ENCODE assay signal across 12 mouse cellular contexts in genomic region chr13:12462623-12463022, GRCm38 (mm10).
"Had no signal": no experiment of that assay in that cellular context is flagged by ENCODE, and none has a peak within 500 bp of the region (broad histone marks: within the 10 kb centered on the region; RNA-seq: fewer than 3 reads in every experiment).

No protein-coding gene starts in this region.

- H3K9ac ChIP-seq: intestine, embryonic 15.5 days; limb, embryonic 12.5 days; limb, embryonic 15.5 days had no signal

- H3K27ac ChIP-seq: intestine, embryonic 15.5 days; limb, embryonic 12.5 days; limb, embryonic 15.5 days; midbrain, embryonic 13.5 days had no signal

- H3K36me3 ChIP-seq: kidney, embryonic 15.5 days; limb, embryonic 12.5 days; limb, embryonic 15.5 days; midbrain, embryonic 13.5 days had no signal

- H3K4me1 ChIP-seq: intestine, embryonic 15.5 days; limb, embryonic 12.5 days had no signal

- H3K9me3 ChIP-seq: intestine, embryonic 15.5 days; kidney, embryonic 15.5 days; limb, embryonic 12.5 days; limb, embryonic 15.5 days; midbrain, embryonic 13.5 days had no signal

- H3K27me3 ChIP-seq: intestine, embryonic 15.5 days; kidney, embryonic 15.5 days; limb, embryonic 12.5 days; limb, embryonic 15.5 days; midbrain, embryonic 13.5 days had no signal

- DNase-seq: kidney, adult 11 months; kidney, adult 8-10 months; kidney, postnatal 10 days; kidney, postnatal 36 days; left cerebral cortex, postnatal 4 days; thymus, adult 18-20 months; thymus, postnatal 36 days had no signal
